Mouse (Mus musculus) limb, embryonic 11.5 days (tissue): ENCODE results near the gene Iqschfp. TPM values are rescaled to one million over a fixed set of nuclear protein-coding genes. Genes with fewer than 3 reads are reported as not detected.

ENCODE experiments used
- ATAC-seq: fragments of 200-750 bp; cut with Nextera tagmentation; 2 replicates; pipeline ENCODE4 v1.8.0; 2017; ENCODE audit warnings: low read depth; ENCODE audit not compliant: insufficient number of reproducible peaks, low FRiP score, low TSS enrichment
- DNase-seq: peaks from one replicate; pipeline ENCODE4 v3.0.0-alpha.2; 2015; ENCODE audit warnings: low spot score
- H3K27ac ChIP-seq: fragments of 300-500 bp; sonication (generic); replicated peaks from 2 replicates; pipeline ENCODE4 v1.5.1; 2014; ENCODE audit warnings: low read depth, mild to moderate bottlenecking, low read length
- H3K27me3 ChIP-seq: fragments of 300-500 bp; sonication (generic); 2 replicates; pipeline ENCODE4 v1.6.1; 2014; ENCODE audit warnings: mild to moderate bottlenecking, low read length, mixed read lengths; ENCODE audit not compliant: control insufficient read depth, insufficient read depth
- H3K36me3 ChIP-seq: fragments of 300-500 bp; sonication (generic); 2 replicates; pipeline ENCODE4 v1.6.1; 2014; ENCODE audit warnings: mild to moderate bottlenecking, low read length, moderate library complexity, mixed read lengths; ENCODE audit not compliant: control insufficient read depth, insufficient read depth
- H3K4me1 ChIP-seq: fragments of 300-500 bp; sonication (generic); 2 replicates; pipeline ENCODE4 v1.6.1; 2014; ENCODE audit warnings: low read length, mixed read lengths; ENCODE audit not compliant: control insufficient read depth, insufficient read depth
- H3K4me2 ChIP-seq: fragments of 300-500 bp; sonication (generic); 2 replicates; pipeline ENCODE4 v1.6.1; 2014; ENCODE audit warnings: low read depth, mild to moderate bottlenecking, moderate library complexity; ENCODE audit not compliant: severe bottlenecking
- H3K4me3 ChIP-seq: fragments of 300-500 bp; sonication (generic); 2 replicates; pipeline ENCODE4 v1.5.1; 2014; ENCODE audit warnings: low read depth, low read length
- H3K9ac ChIP-seq: fragments of 300-500 bp; sonication (generic); 2 replicates; pipeline ENCODE4 v1.6.1; 2014; ENCODE audit warnings: mild to moderate bottlenecking, low read length
- H3K9me3 ChIP-seq: fragments of 300-500 bp; sonication (generic); 2 replicates; pipeline ENCODE4 v1.6.1; 2016; ENCODE audit warnings: low read length; ENCODE audit not compliant: control insufficient read depth
- WGBS: fragments of 180-500 bp; shearing (Covaris S2); extraction: QIAGEN DNeasy Blood & Tissue Kit; methylation state at CpG from one replicate; pipeline ENCODE4 v1.1.7; 2014; 5-methylcytosine and 5-hydroxymethylcytosine counted together
- polyA plus RNA-seq: library from polyadenylated mRNA; unstranded; fragments of >200 nt; fragmentation: Nextera tagmentation; extraction: Ambion mirVana; gene quantifications from 2 replicates; pipeline ENCODE4 v1.2.1, GENCODE M21; 2014

Iqschfp gene
- polyA plus RNA-seq, 1 experiment from 2014 or later: 0.56 TPM

DNA sequence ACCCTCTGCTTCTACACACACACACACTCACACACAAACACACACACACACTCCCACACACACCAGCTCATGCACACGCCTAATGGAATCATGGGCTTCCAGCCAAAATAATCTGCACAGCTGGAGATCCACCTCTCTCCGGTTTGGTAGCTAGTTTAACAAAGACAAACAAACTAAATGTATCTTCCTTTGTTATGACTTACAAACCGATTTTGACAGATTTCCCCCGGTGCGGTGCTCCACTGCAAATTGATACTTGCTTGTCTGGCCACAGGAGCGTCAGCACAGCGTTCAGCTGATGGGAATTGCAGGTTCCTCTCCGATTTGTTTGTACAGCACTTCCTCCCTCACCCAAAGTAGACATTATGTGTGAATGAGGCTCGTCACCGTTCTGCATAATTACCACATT is 483.1 kb downstream of the Iqschfp start:
- ATAC-seq (no peak), DNase-seq (no peak)
- Histone ChIP-seq H3K4me2 (no peak overlapping the region), H3K9me3 (no peaks in the 10 kb centered on the region), H3K27ac (no peak overlapping the region), H3K9ac (no peak overlapping the region), H3K4me1 (no peaks in the 10 kb centered on the region), H3K36me3 (no peaks in the 10 kb centered on the region), H3K4me3 (no peak overlapping the region), H3K27me3 (no peaks in the 10 kb centered on the region)
- WGBS: 74% methylated on average over 10 of the region's 10 CpGs

DNA sequence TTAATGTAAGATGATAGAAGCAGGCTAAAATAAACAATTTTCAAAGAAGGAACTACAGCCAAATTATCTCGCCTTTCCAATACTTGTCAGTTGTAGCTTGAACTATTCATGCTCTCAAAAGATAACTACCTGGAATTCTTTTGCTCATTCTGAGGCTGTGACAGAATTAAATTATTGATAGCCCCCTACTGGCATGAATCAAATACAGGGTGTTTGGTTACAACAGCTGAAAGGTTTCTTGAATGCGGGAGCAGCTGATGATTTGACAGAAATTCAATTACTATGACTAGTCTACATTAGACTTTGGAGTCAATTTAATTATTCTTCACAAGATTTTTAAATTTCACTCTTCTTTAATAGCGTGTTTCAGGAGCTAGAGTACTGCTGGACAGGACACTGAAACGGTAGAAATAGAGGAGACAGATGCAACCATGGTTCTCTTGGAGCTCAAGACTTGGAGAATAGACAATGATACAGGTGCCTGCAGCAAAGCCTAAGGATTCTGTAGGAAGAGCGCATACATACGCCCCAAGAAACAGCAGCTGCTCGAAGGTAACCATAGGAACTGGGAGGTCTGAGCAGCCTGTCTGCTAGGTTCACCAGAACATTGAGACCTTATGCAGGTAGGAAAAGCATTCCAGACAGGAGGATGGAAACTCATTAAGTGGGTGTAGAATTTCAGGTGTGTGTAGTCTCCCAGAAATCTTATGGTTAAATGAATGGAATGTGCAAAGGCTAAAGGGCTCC is 485.6 kb downstream of the Iqschfp start:
- Histone ChIP-seq H3K4me1 (no peaks in the 10 kb centered on the region), H3K4me3 (no peak overlapping the region), H3K4me2 (no peak overlapping the region), H3K9me3 (no peaks in the 10 kb centered on the region), H3K27me3 (no peaks in the 10 kb centered on the region), H3K27ac (no peak overlapping the region), H3K36me3 (no peaks in the 10 kb centered on the region), H3K9ac (no peak overlapping the region)
- DNase-seq: no peak
- WGBS: 79% methylated on average over 7 of the region's 7 CpGs
- ATAC-seq: no peak

DNA sequence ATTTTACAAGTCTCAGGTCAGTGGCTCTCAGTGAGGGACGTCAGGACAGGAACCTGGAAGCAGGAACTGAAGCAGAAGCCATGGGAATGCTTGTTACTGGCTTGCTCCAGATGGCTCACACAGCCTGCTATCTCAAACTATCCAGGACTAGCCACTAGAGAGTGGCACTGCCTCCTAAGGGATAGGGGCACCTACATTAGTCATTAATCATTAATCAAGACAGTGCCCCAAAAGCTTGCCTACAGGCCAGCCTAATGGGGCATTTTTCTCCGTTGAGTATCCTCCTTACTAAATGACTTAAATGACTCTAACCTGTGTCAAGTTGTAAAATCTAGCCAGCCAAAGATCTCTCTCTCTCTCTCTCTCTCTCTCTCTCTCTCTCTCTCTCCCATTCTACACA is 486.8 kb downstream of the Iqschfp start:
- Histone ChIP-seq H3K9me3 (no peaks in the 10 kb centered on the region), H3K4me2 (no peak overlapping the region), H3K4me3 (no peak overlapping the region), H3K9ac (no peak overlapping the region), H3K27ac (no peak overlapping the region), H3K36me3 (no peaks in the 10 kb centered on the region), H3K27me3 (no peaks in the 10 kb centered on the region), H3K4me1 (no peaks in the 10 kb centered on the region)
- DNase-seq (no peak), ATAC-seq (no peak)
- WGBS: 46% methylated on average over 2 of the region's 2 CpGs

DNA sequence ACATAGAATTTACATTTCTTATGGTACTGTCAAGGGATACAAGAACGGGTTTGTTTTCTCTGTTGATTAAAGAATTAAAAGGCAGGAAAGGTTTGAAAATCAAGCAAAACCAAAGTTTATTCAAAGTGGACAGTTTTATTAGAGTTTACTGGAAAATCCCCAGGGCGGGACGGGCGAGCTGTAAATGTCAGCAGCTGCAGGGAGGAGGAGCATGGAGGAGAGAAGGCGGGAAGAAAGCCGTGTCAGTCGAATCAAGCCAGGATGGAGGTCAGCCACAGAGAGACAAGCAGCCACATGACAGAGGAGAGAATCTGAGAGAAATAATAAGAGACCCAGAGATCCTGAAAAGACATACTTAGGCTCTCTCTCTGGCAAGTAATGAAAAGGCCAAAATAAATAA is 487.2 kb downstream of the Iqschfp start:
- Histone ChIP-seq H3K4me3 (no peak overlapping the region), H3K9ac (no peak overlapping the region), H3K9me3 (no peaks in the 10 kb centered on the region), H3K4me2 (no peak overlapping the region), H3K36me3 (no peaks in the 10 kb centered on the region), H3K27me3 (no peaks in the 10 kb centered on the region), H3K27ac (no peak overlapping the region), H3K4me1 (no peaks in the 10 kb centered on the region)
- no peak for DNase-seq
- 23% methylated on average over 7 of the region's 7 CpGs for WGBS
- ATAC-seq: no peak

DNA sequence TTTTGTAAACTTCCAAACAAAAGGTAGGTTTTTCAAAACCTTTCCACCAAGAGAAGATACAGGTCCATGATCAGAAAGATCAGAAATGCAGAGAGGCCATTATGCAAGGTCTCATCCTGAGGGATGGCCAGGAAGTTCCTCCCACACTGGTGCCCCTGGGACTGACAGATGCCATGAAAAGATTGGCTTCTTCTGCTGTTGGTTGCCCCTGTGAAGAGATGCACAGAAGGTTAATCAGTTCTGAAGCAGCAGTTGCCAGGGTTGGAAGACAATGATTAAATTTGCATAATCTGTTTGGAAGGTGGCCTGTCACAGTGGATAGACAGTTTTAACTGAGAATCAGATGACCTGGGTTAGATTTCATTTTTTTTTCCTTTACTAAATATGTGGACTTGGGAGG is 491.6 kb downstream of the Iqschfp start:
- no peak overlapping the region for H3K9ac ChIP-seq
- H3K4me1 ChIP-seq: no peaks in the 10 kb centered on the region
- no peaks in the 10 kb centered on the region for H3K9me3 ChIP-seq
- H3K27ac ChIP-seq: no peak overlapping the region
- H3K4me3 ChIP-seq: no peak overlapping the region
- H3K4me2 ChIP-seq: no peak overlapping the region
- DNase-seq: no peak
- H3K27me3 ChIP-seq: no peaks in the 10 kb centered on the region
- no peaks in the 10 kb centered on the region for H3K36me3 ChIP-seq
- ATAC-seq: no peak

DNA sequence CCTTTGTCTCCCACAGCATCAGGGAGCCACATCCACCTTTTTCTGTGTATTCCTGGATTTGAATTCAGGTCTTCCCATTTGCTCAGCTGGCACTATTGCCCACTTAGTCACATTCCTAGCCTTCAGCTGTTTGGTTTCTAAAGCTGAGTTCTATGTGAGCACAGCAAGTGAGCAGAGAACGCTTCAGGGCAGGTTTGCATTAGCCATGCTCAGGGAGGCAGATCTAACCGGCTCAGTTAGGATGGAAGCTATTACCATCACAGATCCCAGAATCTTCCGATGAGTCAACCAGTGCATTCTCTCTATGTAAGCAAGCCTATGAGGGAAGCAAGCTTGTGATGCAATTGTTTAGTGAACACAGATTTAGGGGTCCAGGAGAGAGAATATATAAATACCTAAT is 493.5 kb downstream of the Iqschfp start:
- no peaks in the 10 kb centered on the region for H3K4me1 ChIP-seq
- no peaks in the 10 kb centered on the region for H3K9me3 ChIP-seq
- H3K27me3 ChIP-seq: no peaks in the 10 kb centered on the region
- WGBS: 88% methylated on average over 3 of the region's 3 CpGs
- no peak overlapping the region for H3K27ac ChIP-seq
- H3K9ac ChIP-seq: no peak overlapping the region
- no peak overlapping the region for H3K4me3 ChIP-seq
- ATAC-seq: no peak
- no peak for DNase-seq
- H3K36me3 ChIP-seq: no peaks in the 10 kb centered on the region
- no peak overlapping the region for H3K4me2 ChIP-seq

DNA sequence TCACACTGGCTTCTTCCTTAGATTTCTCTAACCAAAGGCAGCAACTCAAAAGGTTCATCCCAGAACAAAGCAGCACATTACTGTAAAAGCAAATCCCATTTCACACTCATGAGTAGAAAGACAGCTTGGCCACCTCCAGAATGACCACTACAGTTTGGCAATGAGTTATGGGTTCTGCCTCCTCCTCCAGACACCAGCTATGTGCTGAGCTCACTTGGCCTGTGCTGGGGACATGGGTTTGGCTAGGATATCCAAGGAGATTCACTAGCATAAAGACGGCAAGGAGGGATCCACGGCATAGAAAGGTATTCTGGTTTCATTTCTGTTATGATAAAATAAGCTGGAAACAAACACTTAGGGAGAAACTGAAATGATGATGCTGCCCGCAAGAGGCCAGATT is 496.0 kb downstream of the Iqschfp start:
- H3K4me3 ChIP-seq: no peak overlapping the region
- ATAC-seq (no peak), DNase-seq (no peak)
- no peaks in the 10 kb centered on the region for H3K4me1 ChIP-seq
- no peaks in the 10 kb centered on the region for H3K36me3 ChIP-seq
- H3K9ac ChIP-seq: no peak overlapping the region
- WGBS: 96% methylated on average over 3 of the region's 3 CpGs
- H3K9me3 ChIP-seq: no peaks in the 10 kb centered on the region
- H3K4me2 ChIP-seq: no peak overlapping the region
- no peak overlapping the region for H3K27ac ChIP-seq
- no peaks in the 10 kb centered on the region for H3K27me3 ChIP-seq

DNA sequence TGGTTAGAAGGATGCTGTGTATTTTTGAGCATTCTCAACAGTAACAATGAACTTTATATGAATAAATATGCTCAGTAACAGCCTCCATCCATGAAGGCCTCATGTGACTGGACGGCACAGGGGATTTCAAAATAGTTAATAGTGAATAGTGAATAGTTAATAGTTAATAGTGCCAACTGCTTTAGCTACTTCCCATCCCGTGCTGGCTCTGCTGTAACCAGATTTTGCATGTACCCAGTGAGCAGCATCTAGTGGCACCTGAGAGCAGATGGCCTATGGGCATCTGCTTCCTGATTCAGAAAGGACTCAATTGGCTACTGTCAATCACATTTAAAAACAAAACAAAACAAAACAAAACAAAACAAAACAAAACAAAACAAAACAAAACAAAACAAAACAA is 501.5 kb downstream of the Iqschfp start:
- Histone ChIP-seq H3K4me2 (no peak overlapping the region), H3K9me3 (no peaks in the 10 kb centered on the region), H3K27ac (no peak overlapping the region), H3K4me1 (no peaks in the 10 kb centered on the region), H3K4me3 (no peak overlapping the region), H3K27me3 (no peaks in the 10 kb centered on the region), H3K36me3 (no peaks in the 10 kb centered on the region), H3K9ac (no peak overlapping the region)
- DNase-seq: no peak
- no peak for ATAC-seq
- 78% methylated on average over 2 of the region's 2 CpGs for WGBS

DNA sequence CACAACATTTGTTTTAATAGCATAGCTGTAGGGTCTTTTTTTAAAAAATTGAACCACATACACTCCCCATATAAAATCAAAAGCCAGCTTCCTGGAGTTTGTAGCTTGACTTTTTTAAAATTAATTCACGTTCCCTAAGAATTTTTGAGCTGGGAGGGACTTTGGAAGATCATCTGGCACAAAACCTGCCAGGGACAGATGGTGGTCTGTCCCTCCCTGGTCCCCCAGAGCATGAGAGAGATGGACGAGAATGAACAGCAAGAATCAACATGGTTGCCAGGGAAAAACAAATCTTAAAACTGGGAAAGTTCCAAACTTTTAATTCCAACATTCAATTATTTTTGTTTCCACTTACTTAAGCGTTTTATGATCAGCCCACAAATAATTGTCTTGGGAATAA is 506.7 kb downstream of the Iqschfp start:
- ATAC-seq: no peak
- no peaks in the 10 kb centered on the region for H3K9me3 ChIP-seq
- 84% methylated on average over 3 of the region's 3 CpGs for WGBS

More for the DNA sequence above, 506.7 kb downstream of the Iqschfp start:
- no peak overlapping the region for H3K27ac ChIP-seq
- no peak for DNase-seq
- no peaks in the 10 kb centered on the region for H3K27me3 ChIP-seq
- H3K36me3 ChIP-seq: no peaks in the 10 kb centered on the region
- no peak overlapping the region for H3K4me3 ChIP-seq
- no peak overlapping the region for H3K4me2 ChIP-seq
- H3K9ac ChIP-seq: no peak overlapping the region
- no peaks in the 10 kb centered on the region for H3K4me1 ChIP-seq
